Mouse (Mus musculus): ENCODE data around the gene Ulk4. TPM values are rescaled to one million over a fixed set of nuclear protein-coding genes. Genes with fewer than 3 reads are reported as not detected.
"Not testable (repeated sequence)": the region's sequence is repeated elsewhere in the genome, so short reads cannot be mapped to it uniquely, and the experiment has no call there.

Gene Ulk4
- polyA plus RNA-seq, 1 experiment from 2014 or later: 179 TPM

DNA sequence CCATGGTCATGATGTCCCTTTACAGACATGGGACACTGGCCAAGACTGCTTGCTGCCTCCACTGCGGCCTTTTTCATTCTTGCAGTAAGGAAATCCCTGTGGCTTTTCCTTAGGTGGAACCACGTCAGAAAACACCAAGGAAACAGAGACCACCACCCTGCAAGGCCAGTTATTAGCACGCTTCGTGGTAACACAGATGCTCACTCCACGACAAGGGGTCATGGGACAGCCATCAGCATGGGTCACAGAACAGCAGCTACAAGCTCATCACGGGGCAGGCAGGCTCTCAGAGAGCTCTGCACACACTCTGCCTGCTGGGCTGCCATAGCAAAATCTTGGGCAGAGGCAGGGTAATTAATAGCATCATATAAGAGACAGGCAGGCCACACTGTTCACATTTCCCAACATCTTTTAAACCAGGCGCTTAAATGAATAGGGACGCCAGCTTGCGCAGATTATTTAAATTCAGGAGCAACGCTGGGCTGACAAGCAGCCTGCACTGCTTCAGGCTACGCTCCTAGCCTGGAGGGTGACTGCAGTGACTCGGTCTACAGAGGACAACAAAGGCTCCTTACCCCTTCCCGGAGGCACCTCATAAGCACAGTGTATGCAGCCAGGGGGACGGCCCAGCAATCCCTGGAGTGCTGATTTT, 72.7 kb downstream of the Ulk4 start:
- no peaks in the 10 kb centered on the region for H3K4me1 ChIP-seq
- no peak overlapping the region for H3K4me3 ChIP-seq (replicated peaks)
- no peaks in the 10 kb centered on the region for H3K27me3 ChIP-seq (replicated peaks)
- no peaks in the 10 kb centered on the region for H3K9me3 ChIP-seq
- H3K27ac ChIP-seq: no peak overlapping the region
- 0 out of 2 replicates have a peak, but pooled peaks cover 2% of the 10 kb centered on the region for H3K36me3 ChIP-seq
- WGBS: 77% methylated on average over 14 of the region's 14 CpGs
- no peak for ATAC-seq (ENCODE audit: insufficient read depth, low FRiP score, low read depth)
- no peak overlapping the region for H3K4me2 ChIP-seq
- H3K9ac ChIP-seq: no peak overlapping the region

DNA sequence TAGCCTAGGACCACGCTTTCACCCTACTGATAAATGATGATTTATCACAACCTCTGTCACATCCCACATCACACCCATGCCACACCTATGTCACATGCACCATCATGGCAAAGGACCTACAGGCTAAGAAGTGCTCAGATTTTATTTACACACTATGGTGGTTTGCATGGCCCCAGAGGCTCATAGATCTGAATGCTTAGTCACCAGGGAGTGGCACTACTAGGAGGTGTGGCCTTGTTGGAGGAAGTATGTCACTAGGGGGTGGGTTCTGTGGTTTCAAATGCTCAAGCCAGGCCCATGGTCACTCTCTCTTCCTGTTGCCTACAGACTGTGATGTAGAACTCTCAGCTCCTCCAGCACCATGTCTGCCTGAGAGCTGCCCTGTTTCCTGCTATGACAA, 73.3 kb downstream of the Ulk4 start:
- no peak for ATAC-seq (ENCODE audit: insufficient read depth, low FRiP score, low read depth)
- Histone ChIP-seq H3K4me2 (no peak overlapping the region), H3K36me3 (0 out of 2 replicates have a peak, but pooled peaks cover under 1% of the 10 kb centered on the region), H3K27ac (no peak overlapping the region), H3K9me3 (no peaks in the 10 kb centered on the region), H3K9ac (no peak overlapping the region), H3K27me3 (replicated peaks) (no peaks in the 10 kb centered on the region), H3K4me3 (replicated peaks) (no peak overlapping the region), H3K4me1 (no peaks in the 10 kb centered on the region)
- WGBS: 89% methylated on average over 1 of the region's 1 CpGs

DNA sequence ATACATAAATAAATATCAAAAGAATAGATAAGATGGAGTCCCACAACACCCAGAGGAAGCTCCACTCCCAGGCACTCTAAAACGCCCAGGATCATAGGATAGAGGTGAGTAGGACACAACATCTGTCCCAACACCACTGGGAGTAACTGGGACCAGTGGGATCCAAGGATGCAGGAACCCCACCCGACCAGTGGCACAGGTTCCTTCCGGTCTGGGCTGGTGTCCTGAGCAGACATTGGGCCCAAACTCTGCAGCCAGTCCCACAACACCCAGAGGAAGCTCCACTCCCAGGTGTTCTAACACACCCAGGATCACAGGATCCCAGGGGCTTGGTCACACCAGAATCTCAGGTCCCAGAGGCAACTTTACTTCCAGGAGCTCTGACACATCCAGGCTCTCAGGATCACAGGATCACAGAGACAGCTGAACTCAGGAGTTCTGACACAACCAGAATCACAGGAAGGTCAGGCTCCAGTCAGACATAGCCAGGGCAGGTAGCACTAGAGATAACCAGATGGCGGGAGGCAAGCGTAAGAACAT, 77.8 kb downstream of the Ulk4 start:
- not testable (repeated sequence) for H3K27me3 ChIP-seq (replicated peaks); ATAC-seq (ENCODE audit: insufficient read depth, low FRiP score, low read depth); H3K4me2 ChIP-seq; H3K36me3 ChIP-seq; H3K4me1 ChIP-seq; H3K9ac ChIP-seq; H3K9me3 ChIP-seq; H3K27ac ChIP-seq; H3K4me3 ChIP-seq (replicated peaks)
- 89% methylated on average over 5 of the region's 5 CpGs for WGBS

DNA sequence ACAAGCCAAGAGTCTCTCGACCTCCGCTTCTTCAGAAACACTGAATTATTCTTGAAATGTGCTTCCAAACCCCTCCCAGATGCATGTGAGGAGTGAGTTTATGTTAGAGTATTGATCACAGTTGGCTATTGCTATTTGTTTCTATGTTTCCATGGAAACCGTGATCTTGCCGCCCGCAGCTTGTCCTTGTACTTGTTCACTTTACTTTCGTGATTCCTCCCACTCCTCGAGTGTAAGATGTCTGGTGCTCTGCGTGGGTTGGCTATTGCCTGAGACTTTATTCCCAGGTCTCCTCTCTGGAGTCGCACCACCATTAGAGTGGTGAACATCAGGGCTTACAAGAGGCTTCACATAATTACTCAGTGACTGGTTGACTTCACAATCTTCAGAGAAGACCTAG, 80.5 kb downstream of the Ulk4 start:
- no peaks in the 10 kb centered on the region for H3K27me3 ChIP-seq (replicated peaks)
- 88% methylated on average over 9 of the region's 9 CpGs for WGBS
- no peaks in the 10 kb centered on the region for H3K9me3 ChIP-seq

DNA sequence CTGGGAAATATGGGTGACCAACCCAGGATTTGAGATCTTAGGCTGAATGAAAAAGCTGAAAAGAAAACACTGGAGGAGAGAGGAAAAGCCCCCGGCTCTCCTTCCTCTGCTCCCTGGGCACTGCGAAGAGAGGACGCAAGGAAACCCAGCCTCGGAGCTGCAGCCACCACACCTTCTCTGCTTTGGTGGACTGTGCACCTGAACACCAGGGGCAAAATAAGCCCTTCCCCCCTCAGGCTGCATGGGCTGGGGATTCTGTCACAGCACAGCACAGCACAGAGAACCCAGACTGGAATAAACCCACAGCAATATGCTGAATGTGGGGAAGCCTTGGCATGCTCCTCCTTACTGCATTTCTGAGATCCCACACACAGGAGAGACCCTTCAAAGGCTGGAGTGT, 81.9 kb downstream of the Ulk4 start:
- Histone ChIP-seq H3K4me3 (replicated peaks) (no peak overlapping the region), H3K9ac (no peak overlapping the region), H3K4me2 (no peak overlapping the region), H3K9me3 (no peaks in the 10 kb centered on the region), H3K27ac (no peak overlapping the region), H3K36me3 (no peaks in the 10 kb centered on the region), H3K4me1 (no peaks in the 10 kb centered on the region), H3K27me3 (replicated peaks) (no peaks in the 10 kb centered on the region)
- WGBS: 93% methylated on average over 4 of the region's 4 CpGs
- ATAC-seq (ENCODE audit: insufficient read depth, low FRiP score, low read depth): no peak

More for the DNA sequence above, 80.5 kb downstream of the Ulk4 start:
- Histone ChIP-seq H3K4me1 (no peaks in the 10 kb centered on the region), H3K4me2 (no peak overlapping the region), H3K27ac (no peak overlapping the region), H3K9ac (no peak overlapping the region), H3K36me3 (no peaks in the 10 kb centered on the region), H3K4me3 (replicated peaks) (no peak overlapping the region)
- ATAC-seq (ENCODE audit: insufficient read depth, low FRiP score, low read depth): no peak

DNA sequence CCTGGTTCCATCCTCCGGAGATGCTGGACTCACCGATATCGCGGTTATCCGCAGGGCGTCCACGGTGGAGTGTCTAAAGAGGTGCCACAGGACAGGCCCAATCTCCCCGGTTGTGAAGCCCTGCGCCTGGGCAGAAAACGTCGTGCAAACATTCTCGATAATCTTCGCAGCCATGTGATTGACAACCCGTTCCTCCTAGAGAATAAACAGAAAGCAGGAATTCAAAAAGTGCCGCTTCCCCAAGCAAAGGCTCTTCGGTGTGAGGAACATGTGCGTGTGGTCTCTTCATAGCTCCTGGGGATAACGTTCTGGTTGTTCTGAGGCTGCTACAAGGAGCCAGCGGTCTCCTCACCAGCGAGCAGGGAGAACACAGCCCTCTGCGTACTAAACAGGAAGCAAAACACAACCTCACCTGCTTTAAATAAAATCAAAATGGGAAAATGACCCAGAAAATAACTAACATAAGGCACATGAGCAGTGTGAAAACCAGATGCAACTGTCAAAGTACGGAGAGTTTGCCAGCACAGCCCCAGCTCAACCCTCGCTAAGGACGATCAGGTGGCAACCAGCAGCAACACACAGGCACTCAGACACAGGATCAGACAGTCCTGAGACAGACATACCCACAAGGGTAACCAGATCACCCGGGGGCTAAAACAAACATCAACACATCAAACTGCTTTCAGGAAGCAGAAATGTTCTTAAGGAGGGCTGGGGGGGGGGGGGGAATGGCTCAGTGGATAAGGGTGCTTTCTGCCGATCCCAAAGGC, 84.2 kb downstream of the Ulk4 start:
- no peak overlapping the region for H3K27ac ChIP-seq
- no peaks in the 10 kb centered on the region for H3K27me3 ChIP-seq (replicated peaks)
- no peaks in the 10 kb centered on the region for H3K36me3 ChIP-seq
- no peak for ATAC-seq (ENCODE audit: insufficient read depth, low FRiP score, low read depth)
- no peak overlapping the region for H3K9ac ChIP-seq
- WGBS: 88% methylated on average over 26 of the region's 26 CpGs
- H3K4me2 ChIP-seq: no peak overlapping the region
- no peaks in the 10 kb centered on the region for H3K4me1 ChIP-seq
- no peak overlapping the region for H3K4me3 ChIP-seq (replicated peaks)
- H3K9me3 ChIP-seq: no peaks in the 10 kb centered on the region

DNA sequence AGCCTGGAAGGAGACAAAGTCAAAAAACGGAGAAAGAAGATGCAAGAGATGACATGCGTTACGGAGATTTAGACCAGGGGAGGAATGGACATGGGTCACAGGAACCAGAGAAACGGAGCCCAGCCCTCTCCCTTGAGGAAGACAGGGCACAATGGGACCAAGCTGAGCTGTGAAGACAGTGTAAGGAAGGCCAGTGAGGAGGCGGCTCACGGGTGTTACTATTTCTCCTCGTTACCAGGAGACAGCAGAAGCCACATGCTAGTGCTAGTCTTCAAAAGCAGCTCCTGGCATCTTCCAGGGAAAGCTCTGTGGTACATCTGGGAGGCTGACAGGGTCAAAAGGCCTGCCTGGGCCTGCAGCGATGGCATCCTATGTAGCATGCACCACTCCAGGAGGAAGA, 89.2 kb downstream of the Ulk4 start:
- no peak overlapping the region for H3K4me2 ChIP-seq
- no peaks in the 10 kb centered on the region for H3K4me1 ChIP-seq
- no peak overlapping the region for H3K9ac ChIP-seq
- no peak overlapping the region for H3K27ac ChIP-seq
- no peak for ATAC-seq (ENCODE audit: insufficient read depth, low FRiP score, low read depth)
- no peaks in the 10 kb centered on the region for H3K27me3 ChIP-seq (replicated peaks)
- no peak overlapping the region for H3K4me3 ChIP-seq (replicated peaks)
- WGBS: 86% methylated on average over 8 of the region's 8 CpGs
- H3K36me3 ChIP-seq: no peaks in the 10 kb centered on the region
- H3K9me3 ChIP-seq: no peaks in the 10 kb centered on the region

DNA sequence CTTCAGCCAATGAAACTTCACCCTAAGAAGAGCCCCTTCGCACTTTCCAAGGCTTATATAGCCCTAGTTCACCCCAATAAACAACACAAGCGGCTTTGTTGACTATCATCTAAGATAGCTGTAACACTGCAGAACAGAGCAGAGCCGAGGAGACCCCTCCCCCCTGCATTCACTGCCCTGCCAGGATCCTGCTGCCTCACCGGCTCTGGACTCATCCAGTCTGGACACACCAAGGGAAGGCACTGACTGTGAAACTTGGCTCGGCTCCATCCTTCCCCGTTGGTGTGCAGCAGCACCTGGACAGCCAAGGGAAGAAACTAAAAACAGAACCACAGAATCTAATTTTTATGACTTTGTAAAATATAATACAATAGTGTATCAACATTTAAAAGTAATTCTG, 91.2 kb downstream of the Ulk4 start:
- WGBS: 47% methylated on average over 6 of the region's 6 CpGs
- no peak for ATAC-seq (ENCODE audit: insufficient read depth, low FRiP score, low read depth)
- H3K4me1 ChIP-seq: no peaks in the 10 kb centered on the region

DNA sequence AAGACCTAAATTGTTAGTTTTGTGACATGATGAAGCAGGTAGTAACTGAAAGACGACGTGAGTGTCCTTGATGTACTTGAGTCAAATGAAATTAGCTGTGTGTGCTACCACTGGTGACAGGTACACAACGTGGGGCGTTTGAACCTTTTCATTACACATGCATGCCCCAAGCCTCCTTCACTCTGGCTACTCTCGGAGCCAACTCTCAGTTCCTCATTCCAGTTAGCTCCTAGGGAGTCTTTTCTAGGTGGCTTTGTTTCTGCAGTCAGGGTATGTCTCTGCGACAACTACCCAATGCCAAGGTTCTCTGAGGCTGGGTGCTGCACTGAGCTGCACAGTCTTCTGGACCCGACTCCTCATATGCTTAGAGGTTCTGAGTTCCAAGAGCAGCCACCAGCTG, 100.6 kb downstream of the Ulk4 start:
- Histone ChIP-seq H3K4me2 (no peak overlapping the region), H3K9ac (no peak overlapping the region), H3K9me3 (no peaks in the 10 kb centered on the region), H3K36me3 (no peaks in the 10 kb centered on the region), H3K4me1 (no peaks in the 10 kb centered on the region), H3K4me3 (replicated peaks) (no peak overlapping the region), H3K27ac (no peak overlapping the region), H3K27me3 (replicated peaks) (no peaks in the 10 kb centered on the region)
- 92% methylated on average over 7 of the region's 7 CpGs for WGBS
- ATAC-seq (ENCODE audit: insufficient read depth, low FRiP score, low read depth): no peak

More for the DNA sequence above, 91.2 kb downstream of the Ulk4 start:
- Histone ChIP-seq H3K9ac (no peak overlapping the region), H3K9me3 (no peaks in the 10 kb centered on the region), H3K27me3 (replicated peaks) (no peaks in the 10 kb centered on the region), H3K27ac (no peak overlapping the region), H3K4me3 (replicated peaks) (no peak overlapping the region), H3K36me3 (no peaks in the 10 kb centered on the region), H3K4me2 (no peak overlapping the region)

DNA sequence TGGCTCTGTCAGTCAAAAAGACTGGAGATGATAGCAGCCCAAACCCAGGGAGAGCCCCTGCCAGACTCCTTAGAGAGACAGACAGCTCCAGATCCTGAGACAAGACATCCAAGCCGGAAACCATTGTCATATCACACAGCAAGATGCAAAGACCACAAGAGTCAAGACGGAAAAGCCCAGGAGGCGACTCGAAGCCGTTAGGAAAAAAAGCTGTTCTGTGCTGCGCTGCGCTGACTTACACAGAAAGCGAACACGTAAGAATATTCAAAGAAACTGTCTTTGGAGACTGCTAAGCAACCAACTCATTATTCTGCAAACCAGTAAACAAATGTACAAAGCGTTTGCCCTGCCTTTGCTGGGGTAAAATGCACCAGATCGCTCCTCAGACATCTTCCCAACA, 101.8 kb downstream of the Ulk4 start:
- Histone ChIP-seq H3K4me3 (replicated peaks) (no peak overlapping the region), H3K4me2 (no peak overlapping the region), H3K36me3 (no peaks in the 10 kb centered on the region), H3K27ac (no peak overlapping the region), H3K9me3 (no peaks in the 10 kb centered on the region), H3K9ac (no peak overlapping the region), H3K4me1 (no peaks in the 10 kb centered on the region), H3K27me3 (replicated peaks) (no peaks in the 10 kb centered on the region)
- 85% methylated on average over 11 of the region's 11 CpGs for WGBS
- ATAC-seq (ENCODE audit: insufficient read depth, low FRiP score, low read depth): no peak

DNA sequence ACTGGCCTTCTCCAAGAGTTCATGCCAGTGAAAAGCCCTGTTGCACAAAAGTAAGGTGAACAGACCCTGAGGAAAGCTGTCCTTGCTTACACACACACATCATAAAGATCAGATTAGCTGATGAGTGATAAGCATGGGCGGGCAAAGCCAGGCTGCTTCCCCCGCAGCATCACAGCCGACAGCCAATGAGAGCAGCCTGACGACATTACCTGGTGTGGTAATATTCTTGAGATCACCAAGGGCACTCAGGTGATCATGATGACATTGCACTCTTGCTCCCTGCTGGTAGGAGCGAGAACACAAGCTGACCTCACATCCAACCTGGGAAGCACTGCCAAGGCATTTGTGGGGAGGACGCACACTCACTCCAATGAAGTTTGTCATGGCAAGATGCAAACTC, 104.9 kb downstream of the Ulk4 start:
- no peak overlapping the region for H3K9ac ChIP-seq
- 81% methylated on average over 6 of the region's 6 CpGs for WGBS

DNA sequence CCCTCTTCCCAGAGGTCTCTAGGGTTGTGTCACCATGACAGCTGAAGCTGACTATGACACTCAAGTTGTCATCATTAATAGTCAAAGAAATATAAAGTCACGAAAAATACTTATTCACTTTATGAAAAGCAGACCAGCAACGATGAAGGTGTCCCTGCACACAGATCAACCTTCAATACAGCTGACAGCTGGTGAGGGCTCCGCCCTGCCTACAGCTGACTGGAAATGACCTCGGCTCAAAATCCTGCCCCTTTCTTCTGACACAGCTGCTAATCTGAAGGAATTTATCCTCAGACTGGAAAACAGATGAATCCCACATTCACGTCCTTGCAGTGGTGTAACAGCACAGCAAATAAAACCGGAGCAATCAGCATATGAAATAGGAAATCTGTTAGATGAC, 105.4 kb downstream of the Ulk4 start:
- ATAC-seq (ENCODE audit: insufficient read depth, low FRiP score, low read depth): no peak
- Histone ChIP-seq H3K4me2 (no peak overlapping the region), H3K9ac (no peak overlapping the region), H3K9me3 (no peaks in the 10 kb centered on the region), H3K4me1 (no peaks in the 10 kb centered on the region), H3K27ac (no peak overlapping the region), H3K27me3 (replicated peaks) (no peaks in the 10 kb centered on the region), H3K36me3 (no peaks in the 10 kb centered on the region), H3K4me3 (replicated peaks) (no peak overlapping the region)
- 67% methylated on average over 6 of the region's 6 CpGs for whole genome bisulfite sequencing

More for the DNA sequence above, 104.9 kb downstream of the Ulk4 start:
- Histone ChIP-seq H3K27ac (no peak overlapping the region), H3K4me2 (no peak overlapping the region), H3K4me3 (replicated peaks) (no peak overlapping the region), H3K36me3 (no peaks in the 10 kb centered on the region), H3K9me3 (no peaks in the 10 kb centered on the region), H3K4me1 (no peaks in the 10 kb centered on the region), H3K27me3 (replicated peaks) (no peaks in the 10 kb centered on the region)
- no peak for ATAC-seq (ENCODE audit: insufficient read depth, low FRiP score, low read depth)

Data from stomach, embryonic 15.5 days (tissue).